14 mouse cellular contexts compared by ENCODE assay signal in the genomic region with DNA sequence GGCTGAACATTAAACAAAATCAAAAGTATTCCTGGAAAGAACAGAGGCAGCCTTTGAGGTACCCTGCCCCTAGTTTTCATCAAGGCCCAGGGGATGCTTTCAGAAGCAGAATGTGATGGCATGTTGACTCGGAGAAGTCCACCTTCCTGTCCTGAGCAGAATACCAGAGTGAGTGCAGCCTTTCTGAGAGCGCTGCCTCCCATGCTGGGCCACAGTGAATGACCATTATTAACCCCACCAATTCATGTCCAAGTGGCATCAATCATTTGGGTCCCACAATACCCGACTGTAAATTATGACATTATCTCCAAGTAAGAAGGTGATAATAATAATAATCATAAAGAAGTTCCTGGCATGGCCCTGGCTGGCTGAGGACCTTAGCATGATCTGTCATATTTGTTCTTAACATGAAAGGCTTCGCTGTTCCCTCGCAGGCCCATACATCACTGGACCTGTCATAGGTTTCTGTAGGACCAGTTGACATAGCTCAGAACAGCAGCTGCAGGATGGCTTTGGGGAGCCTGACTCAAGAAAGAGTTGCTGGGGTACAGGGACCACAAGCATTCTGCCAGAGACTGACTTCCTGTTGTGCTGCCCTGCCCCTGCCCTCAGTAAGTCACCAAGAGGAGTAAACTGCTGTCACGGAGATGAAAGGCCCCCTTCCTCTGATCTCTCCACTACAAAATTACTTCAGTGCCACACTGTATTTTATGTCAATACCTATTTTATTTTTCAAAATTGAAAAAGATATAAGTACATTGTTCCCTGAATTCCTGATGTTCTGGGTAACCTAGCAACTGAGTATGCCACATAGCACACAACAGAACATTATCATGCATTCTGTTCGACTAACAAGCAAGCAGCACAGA.
A peak's percentile ranks its signal among the peaks of the same experiment; 100 is the strongest.
DNase-seq lines count a peak whose midpoint lies in the region; ATAC-seq lines count a peak whose summit lies in the region.
"Had no signal": no experiment of that assay in that cellular context is flagged by ENCODE, and none has a peak within 500 bp of the region (broad histone marks: within the 10 kb centered on the region; RNA-seq: fewer than 3 reads in every experiment).

No protein-coding gene starts in this region.

- H3K4me2 ChIP-seq in forebrain, embryonic 13.5 days, result no peak overlapping the region
- H3K4me2 ChIP-seq in midbrain, embryonic 11.5 days, result no peak overlapping the region
- H3K4me2 ChIP-seq: limb, embryonic 12.5 days had no signal

- WGBS in forebrain, embryonic 13.5 days, result 55% methylated on average over 7 of the region's 7 CpGs
- WGBS in midbrain, embryonic 11.5 days, result 61% methylated on average over 7 of the region's 7 CpGs

- peak; percentile 1 to 2 for DNase-seq in kidney, postnatal 4 days
- no peak for DNase-seq in kidney, adult 9 months
- no peak for DNase-seq in midbrain, embryonic 11.5 days (ENCODE audit: low spot score, missing footprints)
- DNase-seq in thymus, postnatal 14 days, result peak; percentile 38
- no peak for DNase-seq in urinary bladder, adult 18-20 months (ENCODE audit: low spot score in 2 of 2)
- DNase-seq in heart, postnatal 10 days, result no peak
- DNase-seq in adrenal gland, postnatal 25 days, result no peak
- DNase-seq: adrenal gland, postnatal 14 days; B cell, adult 2 months; kidney, adult 2 months; lung, postnatal 10 days; right cerebral cortex, postnatal 4 days had no signal

- no peaks in the 10 kb centered on the region for H3K27me3 ChIP-seq in forebrain, embryonic 13.5 days
- H3K27me3 ChIP-seq in midbrain, embryonic 11.5 days (ENCODE audit: control insufficient read depth, insufficient read depth, low read length), result no peaks in the 10 kb centered on the region
- H3K27me3 ChIP-seq: limb, embryonic 12.5 days had no signal

- peaks cover 15% of the 10 kb centered on the region for H3K4me1 ChIP-seq in forebrain, embryonic 13.5 days
- peaks cover 15% of the 10 kb centered on the region for H3K4me1 ChIP-seq in midbrain, embryonic 11.5 days (ENCODE audit: control insufficient read depth, insufficient read depth, low read length)
- H3K4me1 ChIP-seq: limb, embryonic 12.5 days had no signal

- H3K9me3 ChIP-seq in forebrain, embryonic 13.5 days (replicated peaks), result no peaks in the 10 kb centered on the region
- no peaks in the 10 kb centered on the region for H3K9me3 ChIP-seq in midbrain, embryonic 11.5 days (ENCODE audit: control insufficient read depth, low read length)
- H3K9me3 ChIP-seq: limb, embryonic 12.5 days had no signal

- H3K27ac ChIP-seq in forebrain, embryonic 13.5 days, result no peak overlapping the region; the same call in 1 of the 2 replicates
- H3K27ac ChIP-seq in midbrain, embryonic 11.5 days (ENCODE audit: low read depth, low read length), result no peak overlapping the region
- H3K27ac ChIP-seq: limb, embryonic 12.5 days had no signal

- H3K36me3 ChIP-seq in forebrain, embryonic 13.5 days (ENCODE audit: poor library complexity, severe bottlenecking), result no peaks in the 10 kb centered on the region
- H3K36me3 ChIP-seq in midbrain, embryonic 11.5 days (ENCODE audit: control insufficient read depth, insufficient read depth, low read length), result no peaks in the 10 kb centered on the region
- H3K36me3 ChIP-seq: limb, embryonic 12.5 days had no signal

- H3K9ac ChIP-seq in forebrain, embryonic 13.5 days, result no peak overlapping the region
- H3K9ac ChIP-seq in midbrain, embryonic 11.5 days (ENCODE audit: low read length), result no peak overlapping the region
- H3K9ac ChIP-seq: limb, embryonic 12.5 days had no signal

- H3K4me3 ChIP-seq in forebrain, embryonic 13.5 days, result no peak overlapping the region
- no peak overlapping the region for H3K4me3 ChIP-seq in midbrain, embryonic 11.5 days (ENCODE audit: low read depth, low read length)
- H3K4me3 ChIP-seq: limb, embryonic 12.5 days had no signal

- intact Hi-C loops in heart, postnatal 10 days (cut with DNase I), result no loop called here

- ATAC-seq in forebrain, embryonic 13.5 days, result peak; percentile 59; the same call in 1 of the 2 replicates
- peak; percentile 76 for ATAC-seq in midbrain, embryonic 11.5 days (ENCODE audit: low FRiP score)

Comparison
In these comparisons a context has a peak if more than half of its experiments do, and no peak if none do; other contexts are left out.
1. DNase-seq: peak in kidney, postnatal 4 days (2 of 2) and thymus, postnatal 14 days (single experiment); none in kidney, adult 9 months (single experiment), midbrain, embryonic 11.5 days (single experiment), urinary bladder, adult 18-20 months (0 of 2), heart, postnatal 10 days (0 of 2) and adrenal gland, postnatal 25 days (single experiment).